Mouse (Mus musculus): ENCODE data around the gene Olfr612.
"Not testable (repeated sequence)": the region's sequence is repeated elsewhere in the genome, so short reads cannot be mapped to it uniquely, and the experiment has no call there.

Gene Olfr612

DNA sequence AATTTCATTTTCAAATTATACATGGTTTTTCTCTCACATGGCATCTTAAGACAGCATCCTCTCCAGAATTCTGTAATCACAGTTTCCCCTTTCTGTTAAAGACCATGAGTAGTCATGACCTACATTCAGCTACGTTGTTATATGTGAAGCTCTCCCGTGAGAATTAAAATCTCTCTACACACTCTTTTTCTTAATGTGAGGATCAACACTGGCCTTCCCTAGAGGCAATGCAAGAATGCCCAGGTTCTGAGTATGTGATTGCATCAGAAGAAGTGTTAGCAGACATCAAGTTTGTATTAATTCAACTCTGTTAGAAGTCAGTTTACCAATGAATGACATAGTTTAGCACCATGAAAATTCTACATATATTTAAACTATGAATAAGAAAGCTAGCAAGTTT lies at the start of gene Olfr612:
Olfr612 (minus strand) TSS at position 101 of the 400 bp plus-strand sequence.
- DNase-seq (ENCODE audit: low spot score), result not testable (repeated sequence)

DNA sequence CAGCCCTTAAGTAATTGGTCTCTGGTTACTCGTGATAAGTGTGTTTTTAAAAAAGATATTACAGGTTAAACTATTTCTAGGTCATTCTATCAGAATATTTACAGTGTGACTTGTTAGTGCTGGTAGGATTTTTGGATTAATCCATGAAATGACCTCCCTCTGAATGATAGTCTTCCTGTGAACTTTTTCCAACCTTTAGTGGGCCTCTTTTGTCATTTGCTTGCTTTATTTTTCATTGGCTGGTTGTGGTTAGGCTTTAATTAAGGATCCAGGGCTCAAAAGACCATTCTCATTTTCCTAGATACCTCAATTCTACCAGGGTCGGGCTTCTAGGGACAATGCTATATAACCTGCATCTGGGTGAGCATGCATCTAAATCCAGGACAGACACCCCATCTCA lies 47.3 kb upstream of the Olfr612 start, which contains the start of gene Olfr618:
Olfr618 (plus strand) TSS at position 301 of the 400 bp plus-strand sequence.
- DNase-seq (ENCODE audit: low spot score), result no peak

GRCm38 (mm10) chr7:103572761-103573160 lies 30.2 kb upstream of the Olfr612 start, which contains the start of gene Olfr617:
Olfr617 (plus strand) TSS chr7:103573061.
- no peak for DNase-seq (ENCODE audit: low spot score)

DNA sequence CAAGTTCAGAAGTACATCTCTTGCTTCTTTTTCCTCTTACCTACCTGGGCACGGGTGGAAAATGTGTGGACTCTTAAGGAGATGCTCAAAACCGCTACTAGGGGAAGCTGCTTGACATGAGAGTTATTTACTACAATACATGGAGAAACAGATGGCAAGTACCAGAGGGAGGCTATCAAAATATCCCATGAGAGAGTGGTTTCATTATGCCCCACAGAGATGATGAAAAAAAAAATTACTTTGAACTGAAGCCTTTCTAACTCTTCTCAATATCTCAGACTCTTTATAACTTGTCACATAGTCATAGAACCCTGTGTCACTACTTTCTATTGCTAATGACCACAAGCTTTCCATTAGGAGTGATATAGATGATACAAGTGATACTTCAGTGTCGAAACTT lies 26.5 kb upstream of the Olfr612 start, which contains the start of gene Olfr616:
Olfr616 (minus strand) TSS at position 101 of the 400 bp plus-strand sequence.
- DNase-seq (ENCODE audit: low spot score), result no peak

DNA sequence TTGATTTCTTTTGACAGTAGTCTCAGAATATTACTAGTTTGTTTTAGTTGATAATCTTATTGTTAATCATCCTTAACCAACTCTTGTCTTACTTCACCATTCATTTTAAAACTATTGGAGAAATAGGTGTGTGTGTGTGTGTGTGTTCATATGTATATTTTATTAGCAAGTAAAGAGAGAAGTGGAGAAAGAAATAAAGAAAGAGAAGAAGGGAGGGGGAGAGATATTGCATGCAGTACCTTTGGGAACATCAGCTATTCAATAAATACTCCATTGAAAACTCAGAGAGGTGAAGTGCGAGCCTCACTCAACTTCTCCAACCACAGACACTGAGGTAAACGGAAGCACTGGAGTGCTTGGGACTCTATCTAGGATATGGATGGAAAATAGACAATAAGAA lies 13.3 kb upstream of the Olfr612 start, which contains the start of gene Olfr615:
Olfr615 (plus strand) TSS at position 301 of the 400 bp plus-strand sequence.
- DNase-seq (ENCODE audit: low spot score), result no peak

- DNase-seq (ENCODE audit: low spot score), result no peak
These were observed 5.3 kb upstream of the Olfr612 start, which contains the start of gene Olfr613 for GRCm38 (mm10) chr7:103547774-103548173. Olfr613 (plus strand) TSS chr7:103548074.

GRCm38 (mm10) chr7:103520746-103521145 lies 21.8 kb downstream of the Olfr612 start, which contains the start of gene Olfr611:
Olfr611 (minus strand) TSS chr7:103520846.
- DNase-seq (ENCODE audit: low spot score), result not testable (repeated sequence)

DNA sequence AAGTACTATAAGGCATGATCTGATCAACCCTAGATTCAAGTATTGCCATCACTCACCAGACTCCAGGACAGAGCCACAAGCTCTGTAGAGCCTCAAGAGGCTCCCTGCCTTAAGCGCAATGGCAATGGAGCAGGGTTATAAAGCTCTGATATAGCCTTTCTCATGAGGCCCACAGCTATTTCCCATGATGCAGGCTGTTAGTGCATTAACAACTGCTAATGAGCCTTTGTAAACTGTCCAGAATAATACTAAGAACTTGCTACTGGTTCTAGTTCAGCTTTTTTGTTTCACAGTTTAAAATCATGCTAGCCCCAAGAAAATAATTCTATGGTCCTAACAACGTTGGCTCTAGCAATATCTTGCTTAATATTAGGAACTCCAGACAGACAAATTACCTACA lies 30.5 kb downstream of the Olfr612 start, which contains the start of gene Olfr610:
Olfr610 (minus strand) TSS at position 101 of the 400 bp plus-strand sequence.
- DNase-seq (ENCODE audit: low spot score), result no peak

DNA sequence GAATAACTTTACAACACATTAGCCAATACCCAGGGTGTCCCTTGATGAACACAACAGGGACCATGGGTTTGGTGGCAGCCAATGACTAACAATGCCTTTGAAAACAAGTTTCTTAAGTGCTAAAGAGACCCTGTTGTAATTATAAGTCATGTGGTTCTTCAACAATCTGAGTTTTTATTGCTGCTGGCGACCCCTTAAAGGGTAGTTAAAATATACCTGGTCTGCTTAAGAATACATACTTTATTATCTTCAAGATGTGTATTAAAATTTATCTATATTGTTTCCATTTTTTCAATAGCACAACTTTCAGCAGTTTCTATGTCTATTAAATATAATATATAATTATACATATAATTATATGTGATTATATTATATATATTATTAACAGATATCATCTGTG lies 44.6 kb downstream of the Olfr612 start, which contains the start of gene Olfr609:
Olfr609 (minus strand) TSS at position 101 of the 400 bp plus-strand sequence.
- no peak for DNase-seq (ENCODE audit: low spot score)
